Mouse (Mus musculus) E14TG2a.4 (cell line): ENCODE data around the gene Nupr1l.

Experiments used
- CTCF ChIP-seq: conservative IDR thresholded peaks from 2 replicates; pipeline ENCODE4 v1.5.1; 2014; ENCODE audit warnings: low read length
- POU5F1 ChIP-seq: IDR thresholded peaks from 2 replicates; pipeline ENCODE4 v1.6.1; 2014; ENCODE audit warnings: low read length, borderline replicate concordance

DNA sequence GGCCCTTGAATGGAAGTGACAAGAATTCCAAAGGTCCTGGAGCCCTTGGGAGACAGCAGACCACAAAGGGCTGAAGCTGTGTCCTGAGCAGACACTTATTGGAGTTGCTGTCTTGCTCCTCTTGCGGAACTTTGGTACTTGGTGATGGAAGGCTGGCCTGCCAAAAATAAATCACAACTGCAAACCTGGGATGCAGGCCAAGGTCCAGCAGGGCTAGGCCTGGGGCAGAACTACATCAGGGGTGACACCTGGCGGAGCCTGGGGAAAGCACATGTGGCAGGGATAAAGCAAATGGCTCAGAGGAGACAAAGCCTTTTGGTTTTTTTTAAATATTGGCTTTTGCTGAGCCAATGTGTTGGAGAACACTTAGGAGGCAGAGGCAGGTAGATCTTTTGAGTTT is 29.4 kb upstream of the Nupr1l start:
- TF ChIP-seq CTCF, result peak; percentile 68
- no peak for TF ChIP-seq POU5F1
